Mouse (Mus musculus) left cerebral cortex, adult 2 months (tissue): ENCODE data around the gene Btnl6. TPM values are rescaled to one million over a fixed set of nuclear protein-coding genes. Genes with fewer than 3 reads are reported as not detected.
A peak's percentile ranks its signal among the peaks of the same experiment; 100 is the strongest.
"Not testable (repeated sequence)": the region's sequence is repeated elsewhere in the genome, so short reads cannot be mapped to it uniquely, and the experiment has no call there.

Experiments used
- DNase-seq, 2 experiments: peaks; one replicate each; pipeline ENCODE4 v3.0.0; 2021 to 2022; ENCODE audit warnings: low spot score in 2 of 2, mixed read lengths in 1 of 2; ENCODE audit errors: extremely low spot score in 1 of 2
- H3K27ac ChIP-seq: fragments of 200-600 bp; 2 replicates; pipeline ENCODE4 v1.8.1; 2022
- H3K4me3 ChIP-seq: fragments of 200-600 bp; 2 replicates; pipeline ENCODE4 v1.8.1; 2022
- CTCF ChIP-seq: fragments of 200-600 bp; IDR thresholded peaks from 2 replicates; pipeline ENCODE4 v1.8.1; 2022; ENCODE audit warnings: antibody characterized with exemption, mild to moderate bottlenecking, moderate library complexity
- intact Hi-C: fragments of 180-260 bp; cut with DNase I; formaldehyde crosslinking; loops from one replicate; pipeline ENCODE4 v1.15.1; 2025
- total RNA-seq, 2 experiments: library from RNA; stranded (reverse); gene quantifications; 2 replicates each; pipeline ENCODE4 v1.2.3; 2021

The Btnl6 gene
- total RNA-seq, 2 experiments from 2014 or later = not detected

DNA sequence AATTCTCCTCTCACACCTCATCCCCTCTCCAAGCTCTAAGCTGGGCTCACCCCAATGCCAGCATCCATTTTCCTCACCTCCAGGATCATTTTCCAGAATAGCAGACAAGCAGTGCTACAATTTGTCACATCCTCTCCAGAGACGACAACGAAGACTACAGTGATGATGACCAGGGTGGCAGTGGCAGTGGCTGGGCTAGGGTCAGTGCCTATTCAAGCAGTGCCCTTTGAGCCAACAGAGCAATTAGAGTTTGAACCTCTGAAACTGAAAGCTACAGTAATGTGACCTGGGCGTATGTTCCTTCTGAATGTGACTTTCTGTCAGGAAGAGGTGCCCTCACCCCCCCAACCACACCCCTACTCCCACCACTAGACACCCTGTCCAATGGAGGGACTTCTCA lies 32.0 kb upstream of the Btnl6 start:
- TF ChIP-seq CTCF = no peak
- no peak overlapping the region for H3K27ac ChIP-seq
- no peak overlapping the region for H3K4me3 ChIP-seq
- intact Hi-C loops = no loop called here
- no peak for DNase-seq

DNA sequence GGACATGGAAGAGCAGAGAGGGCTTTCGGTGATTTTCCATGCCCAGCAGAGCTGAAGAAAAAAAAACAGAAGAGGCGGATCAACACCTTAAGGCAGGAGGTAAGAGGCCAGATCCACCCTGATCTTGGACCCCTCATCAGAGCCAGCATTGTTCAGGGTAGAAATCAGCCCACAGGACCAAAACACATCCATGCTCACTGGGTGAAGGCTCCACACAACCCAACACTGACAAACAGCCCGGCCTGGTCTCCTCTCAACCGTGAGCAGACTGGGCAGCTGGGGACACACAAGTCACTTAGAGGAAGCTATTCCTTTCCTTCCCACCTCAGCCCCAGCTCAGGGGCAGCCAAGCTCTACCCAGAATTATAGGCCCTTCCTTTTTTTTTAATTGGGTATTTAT lies 30.4 kb upstream of the Btnl6 start:
- intact Hi-C loops = no loop called here
- no peak for DNase-seq

DNA sequence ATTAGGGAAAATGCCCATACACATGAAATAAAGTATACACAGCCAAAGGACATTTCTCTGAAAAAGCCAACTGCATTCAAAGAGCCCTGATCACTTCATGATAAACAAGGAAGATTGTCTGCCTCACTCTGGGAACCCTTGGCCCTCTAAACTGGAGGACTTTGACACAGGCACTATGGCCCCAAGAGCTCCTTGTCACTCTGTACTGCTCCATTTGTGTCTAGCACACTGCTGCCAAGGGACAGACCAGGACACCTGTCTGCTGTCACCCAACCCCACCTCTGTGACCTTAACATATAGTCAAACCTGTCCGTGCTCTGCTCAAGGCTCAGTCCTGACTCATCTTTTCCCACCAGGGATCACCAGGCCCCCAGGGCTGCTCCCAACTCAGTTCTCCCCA lies 29.6 kb upstream of the Btnl6 start:
- H3K4me3 ChIP-seq = no peak overlapping the region
- DNase-seq = no peak
- intact Hi-C loops = no loop called here
- H3K27ac ChIP-seq = no peak overlapping the region
- no peak for TF ChIP-seq CTCF

More for the DNA sequence above, 30.4 kb upstream of the Btnl6 start:
- no peak overlapping the region for H3K27ac ChIP-seq
- no peak for TF ChIP-seq CTCF
- no peak overlapping the region for H3K4me3 ChIP-seq

DNA sequence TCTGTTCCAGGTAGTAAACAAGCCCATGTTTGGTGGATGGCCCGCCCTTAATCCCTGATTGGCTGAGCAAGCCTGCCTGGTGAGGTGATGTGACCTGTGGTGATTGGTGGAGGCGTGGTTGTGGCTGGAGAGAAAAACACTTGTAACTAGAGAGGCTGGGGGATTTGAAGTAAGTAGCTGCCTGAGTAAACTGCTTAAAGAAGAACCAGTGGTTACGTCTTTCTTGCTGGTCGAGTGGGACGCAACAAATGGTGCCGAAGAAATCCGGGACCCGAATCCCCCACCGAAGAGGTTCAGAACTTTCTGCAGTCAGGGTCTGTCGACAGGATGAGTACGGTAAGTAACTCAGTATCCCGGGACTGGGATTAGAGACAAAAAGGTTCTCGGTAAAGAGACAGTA lies 26.4 kb upstream of the Btnl6 start:
- H3K27ac ChIP-seq, H3K4me3 ChIP-seq, intact Hi-C loops, DNase-seq: not testable (repeated sequence)

DNA sequence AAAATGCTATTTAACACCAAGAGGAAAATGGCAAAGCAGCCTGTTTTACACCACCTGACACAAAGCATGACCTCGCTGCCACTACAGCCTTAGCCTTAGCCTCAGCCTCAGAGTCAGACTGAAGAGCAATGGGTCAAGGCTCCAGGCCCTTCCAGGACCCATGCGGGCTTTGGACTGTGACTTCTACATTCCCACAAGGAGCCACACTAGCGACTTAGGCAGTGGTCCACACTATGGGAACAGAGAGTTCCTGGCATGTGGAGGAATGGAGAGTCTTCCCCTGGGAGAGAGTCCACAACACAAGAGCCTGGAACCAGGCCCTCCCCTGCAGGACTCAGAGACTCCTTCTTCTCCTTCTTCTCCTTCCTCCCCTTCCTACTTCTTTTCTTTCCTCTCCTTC lies 15.5 kb upstream of the Btnl6 start:
- Histone ChIP-seq H3K4me3 (no peak overlapping the region), H3K27ac (no peak overlapping the region)
- intact Hi-C loops = no loop called here
- no peak for TF ChIP-seq CTCF
- no peak for DNase-seq

DNA sequence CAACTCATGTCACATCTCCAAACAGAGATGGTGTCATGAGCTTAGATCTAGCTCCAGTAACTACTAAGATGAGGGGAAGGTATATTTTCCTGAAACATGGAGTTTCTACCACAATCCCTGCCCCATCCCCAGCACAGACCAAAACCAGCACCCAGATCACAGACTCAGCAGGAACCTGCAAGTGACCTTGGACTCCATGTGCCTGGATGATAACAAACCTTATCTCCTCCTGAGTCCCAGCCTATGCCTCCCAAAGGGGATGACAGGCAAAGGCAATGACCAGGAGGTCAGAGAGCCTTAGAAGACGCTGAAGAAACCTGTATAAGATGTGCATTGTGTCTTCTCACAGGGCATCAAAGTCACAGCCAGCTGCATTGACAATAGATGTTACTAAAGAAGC lies 1.8 kb upstream of the Btnl6 start:
- H3K4me3 ChIP-seq = no peak overlapping the region
- no peak for TF ChIP-seq CTCF
- H3K27ac ChIP-seq = no peak overlapping the region
- intact Hi-C loops = no loop called here
- no peak for DNase-seq

DNA sequence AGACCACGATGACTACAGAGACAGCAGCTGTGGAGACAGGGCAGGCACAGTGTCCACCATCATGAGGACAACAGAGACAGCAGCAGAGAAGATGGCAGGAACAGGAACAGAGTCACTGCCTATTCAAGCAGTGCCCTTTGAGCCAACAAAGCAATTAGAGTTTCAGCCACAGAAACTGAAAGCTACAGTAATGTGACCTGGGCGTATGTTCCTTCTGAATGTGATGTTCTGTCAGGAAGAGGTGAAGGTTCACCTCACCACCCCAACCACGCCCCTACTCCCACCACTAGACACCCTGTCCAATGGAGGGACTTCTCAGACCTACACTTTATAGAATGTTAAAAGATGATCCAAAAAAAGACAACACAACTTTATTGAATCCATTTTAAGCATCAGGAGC lies 1.4 kb upstream of the Btnl6 start:
- H3K27ac ChIP-seq, DNase-seq, H3K4me3 ChIP-seq, intact Hi-C loops: not testable (repeated sequence)

DNA sequence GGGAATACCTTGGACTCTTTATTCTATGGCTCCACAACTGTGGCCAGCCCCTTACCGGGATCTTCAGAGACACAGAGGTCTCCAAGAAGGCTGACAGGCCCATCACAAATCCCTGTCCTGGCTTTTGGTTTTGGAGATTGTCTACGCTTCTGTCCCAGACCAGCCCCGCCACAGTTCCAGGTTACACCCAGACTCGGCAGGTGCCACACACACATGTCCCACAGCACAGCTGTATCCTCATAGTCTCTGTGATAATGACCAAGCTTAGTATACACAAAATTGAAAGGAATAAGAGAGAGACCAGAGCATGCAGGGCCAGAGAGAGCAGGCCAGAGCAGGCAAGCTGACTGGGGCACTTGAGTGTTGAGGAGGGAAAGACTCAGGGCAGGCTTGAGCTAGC lies 643 bp upstream of the Btnl6 start:
- intact Hi-C loops = no loop called here
- H3K4me3 ChIP-seq = no peak overlapping the region
- H3K27ac ChIP-seq = no peak overlapping the region
- no peak for TF ChIP-seq CTCF
- no peak for DNase-seq

DNA sequence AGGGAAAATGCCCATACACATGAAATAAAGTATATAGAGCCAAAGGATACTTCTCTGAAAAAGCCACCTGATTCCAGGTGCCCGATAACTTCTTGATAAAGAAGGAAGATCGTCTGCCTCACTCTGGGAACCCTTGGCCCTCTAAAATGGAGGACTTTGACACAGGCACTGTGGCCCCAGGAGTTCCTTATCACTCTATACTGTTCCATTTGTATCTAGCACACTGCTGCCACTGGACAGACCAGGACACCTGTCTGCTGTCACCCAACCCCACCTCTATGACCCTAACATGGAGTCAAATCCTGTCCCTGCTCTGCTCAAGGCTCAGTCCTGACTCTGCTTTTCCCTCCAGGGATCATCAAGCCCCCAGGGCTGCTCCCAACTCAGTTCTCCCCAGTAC lies 638 bp downstream of the Btnl6 start:
- Histone ChIP-seq H3K4me3 (no peak overlapping the region), H3K27ac (no peak overlapping the region)
- intact Hi-C loops = no loop called here
- DNase-seq = no peak
- no peak for TF ChIP-seq CTCF

DNA sequence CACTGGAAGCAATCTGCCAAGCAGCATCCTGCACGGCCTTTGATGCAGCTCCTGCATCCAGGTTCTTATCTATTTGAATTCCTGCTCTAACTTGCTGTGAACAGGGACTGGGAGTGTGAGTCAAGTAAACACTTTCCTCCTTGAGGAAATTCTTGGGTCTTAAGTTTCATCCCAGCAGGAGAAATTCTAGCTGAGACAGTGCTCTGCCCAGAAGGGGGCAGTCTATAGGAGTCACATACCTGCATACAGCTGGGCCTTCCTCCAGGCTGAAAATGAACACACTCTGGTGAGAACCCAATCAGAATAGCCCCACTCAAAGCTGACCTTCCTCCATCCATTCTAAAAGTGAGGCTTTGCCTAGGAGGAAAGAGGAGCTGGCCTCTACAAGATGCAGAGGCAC lies 5.4 kb downstream of the Btnl6 start:
- TF ChIP-seq CTCF = peak; percentile 18; the same call in 1 of the 2 replicates

DNA sequence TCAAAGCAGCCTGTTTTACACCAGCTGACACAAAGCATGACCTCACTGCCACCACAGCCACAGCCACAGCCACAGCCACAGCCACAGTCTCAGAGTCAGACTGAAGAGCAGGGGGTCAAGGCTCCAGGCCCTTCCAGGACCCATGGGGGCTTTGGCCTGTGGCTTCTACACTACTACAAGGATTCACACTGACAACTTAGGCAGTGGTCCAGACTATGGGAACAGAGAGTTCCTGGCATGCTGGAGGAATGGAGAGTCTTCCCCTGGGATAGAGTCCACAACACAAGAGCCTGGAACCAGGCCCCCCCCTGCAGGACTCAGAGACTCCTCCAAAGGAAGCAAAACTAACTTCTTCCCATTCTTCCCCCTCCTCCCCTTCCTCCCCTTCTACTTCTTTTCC lies 9.6 kb downstream of the Btnl6 start:
- intact Hi-C loops = no loop called here
- H3K27ac ChIP-seq = no peak overlapping the region
- DNase-seq = no peak

More for the DNA sequence above, 5.4 kb downstream of the Btnl6 start:
- DNase-seq, intact Hi-C loops, H3K27ac ChIP-seq, H3K4me3 ChIP-seq: not testable (repeated sequence)

DNA sequence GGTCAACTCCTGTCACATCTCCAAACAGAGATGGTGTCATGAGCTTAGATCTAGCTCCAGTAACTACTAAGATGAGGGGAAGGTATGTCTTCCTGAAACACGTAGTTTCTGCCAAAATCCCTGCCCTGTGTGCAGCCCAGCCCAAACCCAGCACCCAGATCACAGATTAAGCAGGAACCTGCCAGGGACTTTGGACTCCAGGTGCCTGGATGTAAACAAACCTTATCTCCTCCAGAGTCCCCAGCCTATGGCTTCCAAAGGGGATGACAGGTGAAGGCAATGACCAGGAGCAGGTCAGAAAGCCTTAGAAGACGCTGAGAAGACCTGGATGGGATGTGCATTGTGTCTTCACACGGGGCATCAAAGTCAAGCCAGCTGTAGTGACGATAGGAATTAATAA lies 19.4 kb downstream of the Btnl6 start:
- DNase-seq, H3K4me3 ChIP-seq, intact Hi-C loops, H3K27ac ChIP-seq: not testable (repeated sequence)

More for the DNA sequence above, 9.6 kb downstream of the Btnl6 start:
- no peak for TF ChIP-seq CTCF
- H3K4me3 ChIP-seq = no peak overlapping the region

DNA sequence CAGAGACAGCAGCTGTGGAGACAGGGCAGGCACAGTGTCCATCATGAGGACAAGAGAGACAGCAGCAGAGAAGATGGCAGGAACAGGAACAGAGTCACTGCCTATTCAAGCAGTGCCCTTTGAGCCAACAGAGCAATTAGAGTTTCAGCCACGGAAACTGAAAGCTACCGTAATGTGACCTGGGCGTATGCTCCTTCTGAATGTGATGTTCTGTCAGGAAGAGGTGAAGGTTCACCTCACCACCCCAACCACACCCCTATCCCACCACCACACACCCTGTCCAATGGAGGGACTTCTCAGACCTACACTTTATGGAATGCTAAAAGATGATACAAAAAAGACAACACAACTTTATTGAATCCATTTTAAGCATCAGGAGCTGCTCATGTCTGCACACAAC lies 19.8 kb downstream of the Btnl6 start:
- H3K27ac ChIP-seq, H3K4me3 ChIP-seq, intact Hi-C loops, DNase-seq: not testable (repeated sequence)

DNA sequence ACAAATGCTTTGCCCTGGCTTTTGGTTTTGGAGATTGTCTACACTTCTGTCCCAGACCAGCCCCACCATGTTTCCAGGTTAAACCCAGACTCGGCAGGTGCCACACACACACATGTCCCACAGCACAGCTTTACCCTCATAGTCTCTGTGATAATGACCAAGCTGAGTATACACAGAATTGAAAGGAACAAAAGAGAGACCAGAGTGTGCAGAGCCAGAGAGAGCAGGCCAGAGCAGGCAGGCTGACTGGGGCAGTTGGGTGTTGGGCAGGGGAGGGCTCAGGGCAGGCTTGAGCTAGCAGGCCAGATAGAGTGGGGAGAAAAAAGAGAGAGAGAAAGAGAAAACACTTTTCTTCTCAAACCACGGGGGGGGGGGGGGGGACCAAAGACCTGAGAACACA lies 20.6 kb downstream of the Btnl6 start:
- intact Hi-C loops = no loop called here
- no peak overlapping the region for H3K4me3 ChIP-seq
- no peak overlapping the region for H3K27ac ChIP-seq
- no peak for TF ChIP-seq CTCF
- DNase-seq = no peak

DNA sequence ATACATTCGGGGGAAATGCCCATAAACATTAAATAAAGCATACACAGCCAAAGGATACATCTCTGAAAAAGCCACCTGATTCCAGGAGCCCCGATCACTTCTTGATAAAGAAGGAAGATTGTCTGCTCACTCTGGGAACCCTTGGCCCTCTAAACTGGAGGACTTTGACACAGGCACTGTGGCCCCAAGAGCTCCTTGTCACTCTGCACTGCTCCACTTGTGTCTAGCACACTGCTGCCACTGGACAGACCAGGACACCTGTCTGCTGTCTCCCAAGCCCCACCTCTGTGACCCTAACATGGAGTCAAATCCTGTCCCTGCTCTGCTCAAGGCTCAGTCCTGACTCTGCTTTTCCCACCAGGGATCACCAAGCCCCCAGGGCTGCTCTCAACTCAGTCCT lies 22.0 kb downstream of the Btnl6 start:
- H3K27ac ChIP-seq, intact Hi-C loops, H3K4me3 ChIP-seq, DNase-seq: not testable (repeated sequence)
